Mouse (Mus musculus) frontal cortex, adult 2 months (tissue): Measurements from ENCODE around the gene Rps25. TPM values are rescaled to one million over a fixed set of nuclear protein-coding genes. Genes with fewer than 3 reads are reported as not detected.
A peak's percentile ranks its signal among the peaks of the same experiment; 100 is the strongest.
"Not testable (repeated sequence)": the region's sequence is repeated elsewhere in the genome, so short reads cannot be mapped to it uniquely, and the experiment has no call there.

Experiments used
- DNase-seq, 2 experiments: peaks; one replicate each; pipeline ENCODE4 v3.0.0; 2022; ENCODE audit warnings: low spot score in 1 of 2; ENCODE audit errors: extremely low spot score in 1 of 2
- polyA plus RNA-seq: library from polyadenylated mRNA; depleted of rRNA; stranded (reverse); fragments of >200 nt; gene quantifications from 2 replicates; pipeline ENCODE4 v1.2.3, GENCODE M21; 2012

The Rps25 gene
- polyA plus RNA-seq, 1 experiment, result 649 TPM

DNA sequence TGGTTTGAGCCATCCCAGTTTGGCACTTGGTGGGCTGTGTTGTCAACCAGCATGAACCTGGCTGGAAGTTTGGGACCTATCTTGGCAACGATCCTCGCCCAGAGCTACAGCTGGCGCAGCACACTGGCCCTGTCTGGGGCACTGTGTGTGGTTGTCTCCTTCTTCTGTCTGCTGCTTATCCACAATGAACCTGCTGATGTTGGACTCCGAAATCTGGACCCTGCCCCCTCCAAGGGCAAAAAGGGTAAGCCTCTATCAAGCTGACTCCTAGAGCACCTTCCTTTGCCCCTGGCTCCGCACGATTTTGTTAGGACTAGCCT is 7.2 kb upstream of the Rps25 start:
- DNase-seq, result no peak

DNA sequence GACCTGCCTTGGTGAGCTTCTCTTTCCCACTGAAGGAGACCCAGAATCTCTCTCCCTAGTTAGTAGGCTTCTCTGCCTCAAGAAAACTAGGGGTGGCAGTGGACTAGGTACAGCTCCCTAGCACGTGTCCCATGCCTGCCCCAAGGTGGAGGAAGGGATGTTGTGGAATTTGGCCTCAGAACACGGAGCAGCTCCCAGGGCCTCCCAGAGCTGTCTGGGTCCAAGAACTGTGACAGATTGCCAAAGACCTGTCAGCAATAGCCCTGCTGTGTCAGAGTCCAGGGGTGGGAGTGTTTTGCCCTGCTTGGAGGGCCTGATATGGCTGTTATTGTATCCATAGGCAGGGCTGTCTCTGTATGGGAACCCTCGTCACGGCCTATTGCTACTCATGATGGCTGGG is 5.9 kb upstream of the Rps25 start:
- DNase-seq, result no peak

DNA sequence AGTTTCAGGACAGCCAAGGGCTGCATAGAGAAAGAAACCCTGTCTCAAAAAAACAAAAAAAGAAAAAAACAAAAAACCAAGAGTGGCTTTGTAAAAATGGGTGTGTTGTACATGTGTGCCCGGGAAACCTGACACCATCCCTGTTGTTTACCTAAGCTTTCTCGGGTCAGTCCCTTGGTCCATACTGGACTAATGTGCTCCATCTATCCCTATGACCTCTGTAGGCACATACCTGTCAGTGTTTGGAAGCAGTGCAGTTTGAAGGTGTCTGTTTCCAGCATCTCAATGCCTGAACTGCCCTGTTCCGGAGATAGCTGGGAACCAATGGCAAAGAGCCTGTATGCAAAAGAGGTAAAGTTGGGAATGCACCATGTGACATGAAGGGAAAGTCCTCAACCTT is 1.9 kb upstream of the Rps25 start:
- no peak for DNase-seq

DNA sequence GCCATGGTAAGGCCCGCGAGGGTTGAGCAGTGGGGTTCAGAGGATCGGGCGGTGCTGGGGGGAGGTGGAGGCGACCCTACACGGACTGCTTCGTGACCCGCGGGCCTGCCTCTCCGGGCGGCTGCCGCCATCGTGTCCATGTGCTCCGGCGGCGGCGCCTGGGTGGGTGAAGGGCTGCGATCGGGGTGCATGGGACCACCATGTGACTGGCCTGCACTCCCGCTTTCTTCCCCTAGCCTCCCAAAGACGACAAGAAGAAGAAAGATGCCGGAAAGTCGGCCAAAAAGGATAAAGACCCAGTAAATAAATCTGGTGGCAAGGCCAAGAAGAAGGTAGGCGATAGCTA is 786 bp downstream of the Rps25 start:
- DNase-seq, result no peak

DNA sequence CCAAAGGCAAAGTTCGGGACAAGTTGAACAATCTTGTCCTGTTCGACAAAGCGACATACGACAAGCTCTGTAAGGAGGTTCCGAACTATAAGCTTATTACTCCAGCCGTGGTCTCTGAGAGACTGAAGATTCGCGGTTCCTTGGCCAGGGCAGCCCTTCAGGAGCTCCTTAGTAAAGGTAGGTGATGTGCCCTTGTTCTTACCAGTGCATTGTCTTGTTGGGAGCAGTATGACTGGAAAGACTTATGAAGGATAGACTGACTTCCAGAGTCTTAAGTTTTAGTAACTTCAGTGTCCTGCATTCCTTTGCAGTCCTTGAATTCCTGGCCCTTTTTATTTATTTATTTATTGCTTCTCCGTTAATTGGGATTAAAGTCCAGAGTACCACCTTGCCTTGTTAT is 1.8 kb downstream of the Rps25 start:
- not testable (repeated sequence) for DNase-seq

DNA sequence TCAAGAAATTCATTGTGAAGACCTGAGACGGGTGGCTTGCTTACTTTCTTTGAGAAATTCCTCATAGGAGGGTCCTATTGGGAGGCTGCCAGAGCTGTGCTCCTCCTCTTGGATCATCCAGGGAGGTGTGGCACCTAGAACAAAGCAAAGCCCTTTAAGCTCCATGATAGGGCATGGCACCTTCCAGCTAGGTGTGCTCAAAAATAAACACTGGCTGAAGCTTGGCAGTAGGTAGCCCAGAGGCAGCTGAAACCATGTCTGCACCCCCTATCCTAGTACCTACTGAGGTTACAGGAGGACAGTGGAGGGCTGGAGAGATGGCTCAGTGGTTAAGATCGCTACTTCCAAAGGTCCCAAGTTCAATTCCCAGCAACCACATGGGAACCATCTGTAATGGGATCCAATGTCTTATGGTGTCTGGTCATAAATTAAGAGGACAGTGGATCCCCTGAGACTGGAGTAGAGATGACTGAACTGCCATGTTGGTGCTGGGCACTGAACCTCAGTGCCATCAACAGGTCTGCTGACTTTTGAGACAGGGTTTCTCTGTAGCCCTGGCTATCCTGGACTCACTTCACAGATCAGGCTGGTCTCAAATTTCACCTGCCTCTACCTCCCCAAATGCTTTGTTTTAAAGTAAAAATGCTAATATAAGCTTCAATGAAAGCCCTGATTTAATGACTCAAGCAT is 3.9 kb downstream of the Rps25 start:
- DNase-seq, result no peak

DNA sequence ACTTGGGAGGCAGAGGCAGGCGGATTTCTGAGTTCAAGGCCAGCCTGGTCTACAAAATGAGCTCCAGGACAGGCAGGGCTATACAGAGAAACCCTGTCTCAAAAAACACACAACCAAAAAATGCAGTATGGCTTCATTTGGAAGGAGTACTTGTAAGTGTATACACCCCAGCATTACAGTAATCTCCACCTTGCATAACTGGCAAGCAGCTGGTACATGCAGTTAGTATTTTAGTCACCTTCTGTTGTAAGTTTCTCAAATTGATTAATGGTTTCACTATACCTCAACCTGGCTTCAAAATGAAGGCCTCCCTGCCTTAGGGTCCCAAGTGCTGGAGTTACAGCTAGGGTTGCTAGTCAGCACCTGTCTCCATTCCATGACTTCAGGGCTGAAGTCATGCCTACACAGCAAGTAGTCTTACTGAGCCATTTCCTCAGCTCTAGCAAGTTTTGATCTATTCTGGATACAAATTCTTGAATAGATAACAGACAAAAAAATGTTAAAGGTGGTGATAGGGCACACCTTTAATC is 4.7 kb downstream of the Rps25 start:
- no peak for DNase-seq

DNA sequence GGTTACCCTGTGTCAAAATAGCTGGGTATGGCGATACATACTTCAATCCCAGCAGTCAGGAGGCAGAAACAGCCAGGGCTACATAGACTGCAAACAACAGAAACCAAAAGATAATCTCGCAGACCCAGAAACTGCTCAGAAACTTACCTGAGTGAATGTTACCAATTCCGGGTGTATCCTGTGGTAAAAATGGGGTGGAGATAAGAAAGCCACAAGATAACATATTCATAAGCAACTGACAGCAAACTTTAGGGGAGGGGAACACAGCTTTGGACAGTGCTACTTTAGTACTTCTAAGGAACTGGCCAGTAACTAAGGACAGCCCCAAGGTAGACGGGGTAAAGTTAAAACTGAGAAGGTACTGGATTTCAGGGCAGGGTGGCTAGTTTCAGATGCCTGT is 5.4 kb downstream of the Rps25 start:
- DNase-seq, result no peak

DNA sequence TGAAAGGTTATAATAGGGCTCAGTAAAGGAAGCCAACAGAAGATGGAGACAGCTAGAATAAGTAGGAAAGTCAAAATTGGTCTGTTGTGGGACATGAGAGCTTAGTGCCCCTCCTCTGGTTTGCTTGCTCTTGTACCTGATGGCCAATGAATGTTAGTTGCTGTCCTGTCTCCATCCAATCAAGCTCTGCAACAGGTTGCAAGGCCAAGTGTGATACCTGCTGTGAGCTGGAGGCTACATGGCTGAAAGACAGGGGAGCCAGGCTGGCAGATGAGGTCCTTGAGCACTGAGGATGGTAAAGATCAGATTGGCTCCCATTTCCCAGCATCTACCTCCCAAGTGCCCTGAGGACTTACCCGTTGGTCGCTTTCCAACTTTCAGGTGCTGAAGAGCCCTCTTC is 5.8 kb downstream of the Rps25 start:
- no peak for DNase-seq

DNA sequence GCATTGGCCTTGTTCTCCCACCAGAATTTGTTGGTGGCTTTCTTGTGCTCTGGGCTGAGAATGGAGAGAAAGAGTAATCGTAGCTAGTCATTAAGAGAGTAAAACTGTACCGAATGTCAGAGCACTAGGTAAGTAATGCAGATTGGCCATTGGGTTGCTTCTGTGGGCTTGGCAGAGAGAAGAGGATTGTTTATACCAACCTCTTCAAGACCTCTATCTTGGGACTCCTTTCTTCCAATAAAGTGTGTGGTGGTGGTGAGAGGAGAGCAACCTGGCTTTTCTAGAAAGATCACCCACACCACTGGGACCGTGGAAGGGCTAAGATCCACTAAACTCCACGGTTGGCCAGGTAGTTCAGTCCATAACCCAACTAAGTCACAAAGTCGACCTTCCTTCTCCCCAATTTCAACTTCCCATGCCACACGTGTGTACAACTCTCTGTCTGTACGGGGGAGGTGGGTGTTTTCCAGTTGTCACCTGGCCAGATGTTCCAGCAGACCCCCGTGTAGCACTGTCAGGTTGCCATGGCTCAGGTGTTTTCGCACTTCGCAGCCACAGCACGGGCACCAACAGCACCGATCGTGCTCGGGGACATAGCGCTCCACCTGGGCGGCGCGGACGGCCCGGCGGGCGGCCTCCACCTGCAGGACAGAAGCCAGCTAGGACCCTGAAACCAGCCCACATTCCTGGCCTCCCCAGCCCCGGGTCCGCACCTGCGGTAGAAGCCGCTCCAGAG is 10.4 kb downstream of the Rps25 start:
- DNase-seq, result no peak

DNA sequence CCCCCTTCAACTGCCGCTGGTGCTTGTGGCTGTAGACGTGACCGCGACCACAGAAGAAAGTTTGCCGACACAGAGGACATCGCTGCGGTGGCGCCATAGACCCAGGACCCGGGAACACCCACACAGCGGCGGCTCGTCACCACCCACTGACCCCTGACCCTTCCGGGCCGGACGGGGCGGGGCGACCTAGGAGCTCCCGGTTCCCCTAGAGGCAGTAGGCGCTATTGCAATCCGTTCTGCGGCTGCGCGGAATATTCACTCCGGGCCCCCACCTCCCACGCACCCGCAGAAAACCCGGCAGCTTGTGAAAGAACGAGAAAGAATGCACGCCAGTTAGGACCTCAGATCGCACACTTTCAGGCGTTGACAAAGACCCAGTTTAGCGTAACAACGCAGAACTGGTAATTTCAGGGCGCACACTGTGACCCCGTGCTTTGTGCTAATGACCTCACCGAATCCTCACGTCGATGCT is 11.0 kb downstream of the Rps25 start:
- peak; percentile 85 to 98 for DNase-seq

DNA sequence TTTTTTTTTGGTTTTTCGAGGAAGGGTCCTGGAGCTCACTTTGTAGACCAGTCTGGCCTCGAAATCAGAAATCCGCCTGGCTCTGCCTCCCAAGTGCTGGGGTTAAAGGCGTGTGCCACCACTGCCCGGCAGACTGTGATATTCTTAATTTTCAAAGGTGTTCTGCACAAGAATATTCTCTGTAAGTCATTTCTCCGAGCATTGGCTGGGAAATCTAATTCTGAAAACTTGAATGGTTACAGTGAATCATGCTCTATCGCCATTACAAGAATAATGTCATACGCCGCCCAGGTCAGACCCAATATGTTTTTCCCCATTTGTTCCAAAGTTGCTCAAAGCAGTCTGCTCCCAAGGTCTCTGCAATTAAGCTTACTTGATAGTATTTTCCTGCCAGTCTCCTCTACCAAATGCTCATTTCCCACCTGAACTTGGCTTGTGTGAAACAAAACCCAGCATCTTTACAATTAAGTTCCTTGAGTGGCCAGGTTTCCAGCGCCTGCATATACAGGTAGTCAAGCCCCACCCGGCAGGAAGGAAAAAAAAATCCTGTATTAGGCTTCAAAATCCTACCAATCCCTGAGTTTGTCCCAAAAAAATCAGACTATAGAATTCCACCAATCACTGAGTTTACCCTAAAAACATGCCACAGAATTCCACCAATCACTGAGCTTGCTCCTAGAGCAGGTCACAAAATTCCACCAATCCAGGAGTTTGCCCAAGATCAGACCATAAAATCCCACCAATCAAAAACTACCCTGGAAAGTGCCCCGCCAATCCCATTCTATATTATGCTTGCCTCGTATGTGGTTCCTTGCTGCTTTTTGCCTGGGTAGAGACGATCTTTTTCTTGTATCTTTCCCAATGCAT is 11.8 kb downstream of the Rps25 start, which contains the start of gene Ccdc84:
Ccdc84 (minus strand) TSS at position 51 of the 867 bp plus-strand sequence.
- DNase-seq, result no peak

DNA sequence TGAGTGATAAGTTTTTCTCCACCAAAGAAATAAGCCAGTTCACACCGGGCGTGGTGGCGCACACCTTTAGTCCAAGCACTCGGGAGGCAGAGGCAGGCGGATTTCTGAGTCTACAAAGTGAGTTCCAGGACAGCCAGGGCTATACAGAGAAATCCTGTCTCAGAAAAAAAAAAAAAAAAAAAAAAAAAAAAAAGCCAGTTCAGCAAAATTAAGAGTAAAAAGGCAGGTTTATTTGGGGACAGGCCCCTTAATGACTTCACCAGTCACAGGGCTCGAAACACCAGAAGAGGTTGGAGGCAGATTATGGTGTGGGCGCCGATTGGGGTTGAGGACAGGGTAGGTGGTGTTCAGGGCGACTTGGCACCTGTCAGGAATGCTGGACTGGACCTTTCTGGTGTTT is 12.8 kb downstream of the Rps25 start:
- not testable (repeated sequence) for DNase-seq

DNA sequence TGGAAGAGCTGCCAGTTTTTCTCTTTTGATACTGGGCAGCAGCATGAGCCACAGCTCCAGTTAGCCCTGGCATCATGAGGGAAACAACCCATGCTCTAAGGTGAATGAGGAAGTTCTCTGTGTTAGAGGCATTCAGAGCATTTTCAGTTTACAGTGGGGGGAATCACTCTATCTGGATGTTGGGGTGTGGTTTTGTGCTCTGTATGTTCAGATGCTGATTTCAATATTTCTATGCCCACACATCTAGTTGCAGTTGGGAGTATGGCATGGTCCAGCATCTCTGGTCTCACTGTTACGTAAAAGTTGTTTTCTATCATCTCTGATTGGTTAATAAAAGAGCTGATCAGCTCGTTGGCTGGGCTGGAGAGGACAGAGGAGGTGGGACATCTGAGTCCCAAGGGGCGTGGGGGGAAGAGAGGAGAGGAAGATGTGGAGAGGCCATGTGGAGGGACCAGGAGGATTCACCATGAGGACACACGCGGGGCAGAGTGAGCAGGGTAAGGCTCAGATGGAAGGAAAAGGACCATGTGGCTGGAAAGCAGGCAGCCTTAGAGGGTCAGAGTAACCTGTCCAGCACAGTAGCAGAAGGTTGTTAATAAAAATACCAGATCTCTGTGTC is 13.4 kb downstream of the Rps25 start:
- DNase-seq, result no peak

DNA sequence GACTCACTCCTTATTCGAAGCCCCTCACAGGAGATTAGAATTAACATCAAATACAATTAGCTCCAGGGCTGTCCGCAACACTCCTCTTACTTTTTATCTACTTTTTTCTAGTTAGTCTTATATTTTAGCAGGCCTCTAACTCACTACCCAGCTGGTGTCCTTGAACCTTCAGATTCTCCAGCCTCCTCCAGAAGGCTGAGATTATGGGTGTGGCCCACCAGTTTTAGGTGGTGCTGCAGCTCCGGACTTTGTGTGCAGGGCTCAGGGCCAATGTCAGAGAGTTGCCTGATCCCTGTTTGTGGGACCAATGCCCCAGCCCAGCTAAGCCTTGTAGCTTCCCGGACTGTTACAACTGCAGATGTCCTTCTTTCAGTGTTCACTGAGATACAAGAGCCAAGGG is 16.6 kb downstream of the Rps25 start:
- no peak for DNase-seq

DNA sequence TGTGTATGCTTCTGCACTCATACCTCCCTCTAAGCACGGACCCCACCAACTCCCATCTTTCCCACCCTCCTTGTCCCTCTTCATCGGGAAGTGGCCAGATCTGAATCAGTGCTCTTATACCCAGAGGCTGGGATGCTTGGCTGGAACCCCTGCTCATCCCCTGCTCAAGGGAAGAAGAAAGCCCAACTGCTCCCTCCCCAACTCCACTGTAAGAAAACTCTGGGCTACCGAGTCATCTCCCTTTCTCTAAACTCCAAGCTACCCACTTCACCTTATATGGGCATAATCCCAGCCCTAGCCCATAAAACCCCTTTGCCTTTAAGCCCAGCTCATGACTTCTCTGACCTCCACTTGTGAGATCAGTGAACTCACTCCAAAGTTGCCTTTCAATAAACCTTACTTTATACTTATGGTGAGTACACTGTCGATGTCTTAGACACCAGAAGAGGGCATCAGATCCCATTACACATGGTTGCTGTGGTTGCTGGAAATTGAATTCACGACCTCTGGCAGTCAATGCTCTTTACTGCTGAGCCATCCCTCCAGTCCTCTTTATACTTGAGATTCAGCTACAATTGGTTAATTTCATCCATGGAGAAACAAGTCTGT is 25.7 kb downstream of the Rps25 start:
- DNase-seq, result no peak

DNA sequence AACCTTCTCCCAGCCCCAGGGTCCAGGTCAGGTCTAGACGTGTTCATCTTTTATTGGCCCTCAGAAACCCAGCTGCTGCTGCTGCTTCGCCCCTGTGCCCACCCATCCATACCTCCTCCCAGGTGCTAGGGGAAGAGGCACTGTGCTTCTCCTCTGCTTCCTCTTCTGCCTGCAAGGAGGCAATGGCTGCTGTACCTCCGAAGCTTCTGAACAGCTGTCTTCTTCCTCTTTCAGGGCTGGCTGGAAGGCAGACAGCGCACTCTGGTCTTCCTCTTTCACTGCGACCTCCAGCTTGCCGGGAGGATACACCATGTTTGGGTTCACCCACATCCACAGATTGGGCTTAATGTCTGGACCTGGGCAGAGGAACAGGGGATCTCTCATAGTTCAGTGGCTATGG is 28.8 kb downstream of the Rps25 start:
- no peak for DNase-seq

DNA sequence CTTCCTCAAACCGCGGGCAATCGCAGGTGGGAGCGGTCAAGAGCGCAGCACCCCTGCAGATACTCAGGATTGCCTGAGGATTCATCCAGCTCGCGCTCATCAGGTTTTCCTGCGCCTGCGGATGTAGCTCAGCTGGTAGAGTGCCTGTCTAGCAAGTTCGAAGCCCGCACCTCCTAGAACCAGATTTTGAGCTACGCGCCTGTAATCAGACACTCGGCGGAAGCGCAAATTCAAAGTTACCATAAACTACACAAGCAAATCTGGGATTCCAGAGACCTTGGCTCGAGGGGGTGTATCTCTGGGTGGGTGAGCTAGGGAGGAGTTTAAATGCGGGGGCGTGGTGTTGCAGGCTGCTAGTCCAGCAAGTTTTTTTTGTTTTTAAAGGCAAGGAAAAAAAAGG is 34.0 kb downstream of the Rps25 start, which contains the start of gene Foxr1:
Foxr1 (minus strand) TSS at position 176 of the 400 bp plus-strand sequence.
- no peak for DNase-seq

DNA sequence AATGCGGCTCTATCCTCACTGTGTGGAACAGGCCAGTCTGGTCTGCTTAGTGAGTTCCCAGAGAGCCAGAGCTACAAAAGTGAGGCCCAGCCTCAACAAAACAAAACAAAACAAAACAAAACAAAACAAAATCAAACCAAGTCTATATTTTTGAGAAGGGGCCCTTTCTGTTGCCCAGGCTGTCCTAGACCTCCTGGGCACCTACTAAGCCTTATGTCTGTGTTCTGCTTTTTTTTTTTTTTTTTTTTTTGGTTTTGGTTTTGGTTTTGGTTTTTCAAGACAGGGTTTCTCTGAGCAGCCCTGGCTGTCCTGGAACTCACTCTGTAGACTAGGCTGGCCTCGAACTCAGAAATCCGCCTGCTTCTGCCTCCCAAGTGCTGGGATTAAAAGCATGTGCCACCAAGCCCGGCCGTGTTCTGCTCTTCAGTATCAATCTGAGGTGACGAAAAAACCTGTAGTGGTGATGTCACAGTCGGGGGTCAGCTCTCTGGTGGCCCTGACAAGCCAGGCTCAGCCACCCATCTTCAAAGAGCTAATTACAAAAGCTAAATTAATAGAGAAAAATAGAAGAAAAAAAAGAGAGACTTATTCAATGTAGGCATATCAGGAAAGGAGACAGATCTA is 37.6 kb downstream of the Rps25 start:
- not testable (repeated sequence) for DNase-seq

DNA sequence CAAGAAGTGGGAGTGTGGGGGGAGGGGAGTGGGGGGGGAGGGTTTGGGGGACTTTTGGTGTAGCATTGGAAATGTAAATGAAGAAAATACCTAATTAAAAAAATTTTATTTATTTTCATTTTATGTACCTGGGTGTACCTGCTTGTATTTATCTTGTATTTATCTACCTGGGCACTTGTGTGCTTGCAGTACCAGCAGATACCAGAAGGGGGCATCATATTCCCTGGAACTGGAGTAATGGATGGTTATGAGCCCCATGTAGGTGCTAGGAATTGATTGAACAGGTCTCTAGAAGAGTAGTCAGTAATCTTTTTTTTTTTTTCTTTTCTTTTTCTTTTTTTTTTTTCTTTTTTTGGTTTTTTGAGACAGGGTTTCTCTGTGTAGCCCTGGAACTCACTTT is 43.4 kb downstream of the Rps25 start:
- no peak for DNase-seq
